19 mouse cellular contexts compared by ENCODE assay signal in the genomic region with DNA sequence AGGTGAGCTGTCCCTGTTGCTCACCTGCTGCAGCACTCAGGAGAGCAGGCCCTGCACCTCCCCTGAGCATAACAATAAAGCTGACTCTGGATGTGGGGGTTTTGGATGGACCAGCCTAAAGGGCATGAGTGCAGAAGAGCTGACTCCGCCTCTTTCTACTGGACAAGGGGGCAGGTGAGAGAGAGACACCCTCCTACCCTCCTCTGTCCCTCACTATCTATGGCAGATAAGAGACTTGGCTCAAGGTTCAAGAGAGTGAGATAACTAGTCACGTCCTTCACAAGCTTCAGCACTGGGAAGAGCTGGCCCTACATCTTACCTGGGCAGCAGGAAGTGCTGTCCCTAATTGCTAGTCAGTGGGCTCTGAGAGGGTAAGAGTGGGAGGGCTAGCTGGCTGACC.
DNase-seq lines count a peak whose midpoint lies in the region; ATAC-seq and TF ChIP-seq lines count a peak whose summit lies in the region.
"Had no signal": no experiment of that assay in that cellular context is flagged by ENCODE, and none has a peak within 500 bp of the region (broad histone marks: within the 10 kb centered on the region; RNA-seq: fewer than 3 reads in every experiment).

No protein-coding gene starts in this region.

- H3K4me1 ChIP-seq in forebrain, embryonic 15.5 days, result no peaks in the 10 kb centered on the region
- H3K4me1 ChIP-seq in forebrain, postnatal 0 days (ENCODE audit: insufficient read depth), result no peaks in the 10 kb centered on the region
- no peaks in the 10 kb centered on the region for H3K4me1 ChIP-seq in megakaryocyte, embryonic 14.5 days
- no peaks in the 10 kb centered on the region; the same call in 1 of the 2 replicates for H3K4me1 ChIP-seq in intestine, embryonic 16.5 days (ENCODE audit: control insufficient read depth, insufficient read depth, low read length)
- H3K4me1 ChIP-seq in stomach, embryonic 16.5 days (ENCODE audit: control insufficient read depth, insufficient read depth, low read length), result no peaks in the 10 kb centered on the region
- H3K4me1 ChIP-seq in thymus, adult 2 months (replicated peaks; ENCODE audit: control insufficient read depth, insufficient read depth, low read length), result no peaks in the 10 kb centered on the region
- H3K4me1 ChIP-seq: embryonic facial prominence, embryonic 13.5 days; forebrain, embryonic 12.5 days had no signal

- no peak overlapping the region for H3K4me2 ChIP-seq in forebrain, embryonic 15.5 days (replicated peaks)
- H3K4me2 ChIP-seq in forebrain, postnatal 0 days (ENCODE audit: low read depth), result no peak overlapping the region
- H3K4me2 ChIP-seq in intestine, embryonic 16.5 days (ENCODE audit: low read depth, low read length), result no peak overlapping the region
- no peak overlapping the region for H3K4me2 ChIP-seq in stomach, embryonic 16.5 days (ENCODE audit: low read depth, low read length)
- H3K4me2 ChIP-seq: embryonic facial prominence, embryonic 13.5 days; forebrain, embryonic 12.5 days had no signal

- no peaks in the 10 kb centered on the region for H3K27me3 ChIP-seq in forebrain, embryonic 15.5 days
- H3K27me3 ChIP-seq in forebrain, postnatal 0 days (ENCODE audit: insufficient read depth, low read length), result no peaks in the 10 kb centered on the region
- no peaks in the 10 kb centered on the region for H3K27me3 ChIP-seq in megakaryocyte, embryonic 14.5 days (replicated peaks)
- no peaks in the 10 kb centered on the region for H3K27me3 ChIP-seq in intestine, embryonic 16.5 days (replicated peaks; ENCODE audit: control insufficient read depth, insufficient read depth, low read length)
- H3K27me3 ChIP-seq in stomach, embryonic 16.5 days (ENCODE audit: control insufficient read depth, insufficient read depth, low read length), result no peaks in the 10 kb centered on the region
- no peaks in the 10 kb centered on the region for H3K27me3 ChIP-seq in thymus, adult 2 months (ENCODE audit: control insufficient read depth, insufficient read depth, low read length)
- H3K27me3 ChIP-seq: embryonic facial prominence, embryonic 13.5 days; forebrain, embryonic 12.5 days had no signal

- no peak for DNase-seq in forebrain, postnatal 0 days
- no peak for DNase-seq in thymus, adult 2 months
- no peak for DNase-seq in layer of hippocampus, adult 9-10 months (ENCODE audit: low spot score)
- DNase-seq: adrenal gland, postnatal 10 days; B cell, adult 2 months; cerebellum, adult 11-12 months; cerebellum, adult 9-10 months; cerebellum, postnatal 25 days; gastrocnemius, adult 2 months; gastrocnemius, postnatal 25 days had no signal

- no peak for TF ChIP-seq CTCF in forebrain, postnatal 0 days (IDR thresholded peaks at IDR 0.05; ENCODE audit: low read depth)
- no peak for TF ChIP-seq CTCF in thymus, adult 2 months (IDR thresholded peaks at IDR 0.05; ENCODE audit: borderline replicate concordance, control insufficient read depth, extremely low read depth, insufficient read depth, low read length, poor library complexity)

- H3K9me3 ChIP-seq in forebrain, embryonic 15.5 days, result no peaks in the 10 kb centered on the region
- H3K9me3 ChIP-seq in forebrain, postnatal 0 days (ENCODE audit: low read length), result no peaks in the 10 kb centered on the region
- peaks cover 19% of the 10 kb centered on the region for H3K9me3 ChIP-seq in megakaryocyte, embryonic 14.5 days
- H3K9me3 ChIP-seq in intestine, embryonic 16.5 days (ENCODE audit: control insufficient read depth, low read length), result no peaks in the 10 kb centered on the region
- H3K9me3 ChIP-seq in stomach, embryonic 16.5 days (replicated peaks; ENCODE audit: control insufficient read depth, low read length), result no peaks in the 10 kb centered on the region
- H3K9me3 ChIP-seq: embryonic facial prominence, embryonic 13.5 days; forebrain, embryonic 12.5 days; heart, embryonic 10.5 days had no signal

- no peak overlapping the region for H3K4me3 ChIP-seq in forebrain, embryonic 15.5 days
- H3K4me3 ChIP-seq in forebrain, postnatal 0 days (ENCODE audit: low read depth, low read length), result no peak overlapping the region
- H3K4me3 ChIP-seq in megakaryocyte, embryonic 14.5 days (replicated peaks), result peak overlapping the region; percentile 24
- no peak overlapping the region for H3K4me3 ChIP-seq in intestine, embryonic 16.5 days (ENCODE audit: low read length)
- H3K4me3 ChIP-seq in stomach, embryonic 16.5 days (replicated peaks; ENCODE audit: low read length), result no peak overlapping the region
- H3K4me3 ChIP-seq in thymus, adult 2 months (ENCODE audit: control insufficient read depth, insufficient read depth, low read length), result no peak overlapping the region
- H3K4me3 ChIP-seq: embryonic facial prominence, embryonic 13.5 days; forebrain, embryonic 12.5 days; gastrocnemius, adult 2 months; heart, embryonic 10.5 days had no signal

- H3K27ac ChIP-seq in forebrain, embryonic 15.5 days (replicated peaks), result no peak overlapping the region
- no peak overlapping the region for H3K27ac ChIP-seq in forebrain, postnatal 0 days (ENCODE audit: low read depth, low read length)
- H3K27ac ChIP-seq in intestine, embryonic 16.5 days (ENCODE audit: low read length), result peak overlapping the region; percentile 66
- H3K27ac ChIP-seq in stomach, embryonic 16.5 days (ENCODE audit: low read length), result no peak overlapping the region
- H3K27ac ChIP-seq in thymus, adult 2 months (ENCODE audit: control insufficient read depth, insufficient read depth, low read length), result no peak overlapping the region
- H3K27ac ChIP-seq: embryonic facial prominence, embryonic 13.5 days; forebrain, embryonic 12.5 days; gastrocnemius, adult 2 months; heart, embryonic 10.5 days had no signal

- no peak overlapping the region for H3K9ac ChIP-seq in forebrain, embryonic 15.5 days (replicated peaks)
- H3K9ac ChIP-seq in forebrain, postnatal 0 days, result no peak overlapping the region
- no peak overlapping the region for H3K9ac ChIP-seq in intestine, embryonic 16.5 days (ENCODE audit: low read depth, low read length)
- no peak overlapping the region for H3K9ac ChIP-seq in stomach, embryonic 16.5 days (ENCODE audit: low read length)
- H3K9ac ChIP-seq: embryonic facial prominence, embryonic 13.5 days; forebrain, embryonic 12.5 days had no signal

- 93% methylated on average over 2 of the region's 2 CpGs for WGBS in forebrain, embryonic 15.5 days
- WGBS in forebrain, postnatal 0 days, result 84% methylated on average over 2 of the region's 2 CpGs
- 82% methylated on average over 2 of the region's 2 CpGs for WGBS in intestine, embryonic 16.5 days
- WGBS in stomach, embryonic 16.5 days, result 68% methylated on average over 2 of the region's 2 CpGs
- WGBS in thymus, adult 2 months, result 95% methylated on average over 2 of the region's 2 CpGs

- no peak for TF ChIP-seq POLR2A in thymus, adult 2 months (IDR thresholded peaks at IDR 0.05; ENCODE audit: control insufficient read depth, extremely low read depth, insufficient read depth, low read length, poor library complexity)

- no peaks in the 10 kb centered on the region for H3K36me3 ChIP-seq in forebrain, embryonic 15.5 days
- no peaks in the 10 kb centered on the region for H3K36me3 ChIP-seq in forebrain, postnatal 0 days (ENCODE audit: insufficient read depth)
- H3K36me3 ChIP-seq in megakaryocyte, embryonic 14.5 days (replicated peaks; ENCODE audit: low read length), result no peaks in the 10 kb centered on the region
- no peaks in the 10 kb centered on the region for H3K36me3 ChIP-seq in intestine, embryonic 16.5 days (ENCODE audit: control insufficient read depth, insufficient read depth, low read length)
- no peaks in the 10 kb centered on the region for H3K36me3 ChIP-seq in stomach, embryonic 16.5 days (ENCODE audit: control insufficient read depth, insufficient read depth, low read length)
- H3K36me3 ChIP-seq in thymus, adult 2 months (ENCODE audit: control insufficient read depth, insufficient read depth, low read length), result no peaks in the 10 kb centered on the region
- H3K36me3 ChIP-seq: embryonic facial prominence, embryonic 13.5 days; forebrain, embryonic 12.5 days; heart, embryonic 10.5 days had no signal

- 0 out of 2 replicates have a peak, but pooled peaks have one; percentile 11 for ATAC-seq in forebrain, embryonic 15.5 days (replicated peaks)
- no peak for ATAC-seq in forebrain, postnatal 0 days
- ATAC-seq in megakaryocyte, adult 5-6 weeks (ENCODE audit: poor library complexity, severe bottlenecking), result no peak
- peak; percentile 99 for ATAC-seq in intestine, embryonic 16.5 days
- ATAC-seq in stomach, embryonic 16.5 days (ENCODE audit: insufficient read depth, low FRiP score), result peak; percentile 33
- ATAC-seq: hindbrain, embryonic 16.5 days had no signal

Comparison
In these comparisons a context has a peak if more than half of its experiments do, and no peak if none do; other contexts are left out.
1. ATAC-seq: peak in forebrain, embryonic 15.5 days (single experiment), intestine, embryonic 16.5 days (single experiment) and stomach, embryonic 16.5 days (single experiment); none in forebrain, postnatal 0 days (single experiment) and megakaryocyte, adult 5-6 weeks (single experiment).